Mouse (Mus musculus) cortical plate, adult 2 months (tissue): Measurements from ENCODE around the gene Col9a2.

Experiments
- CTCF ChIP-seq: fragments of 200-500 bp; IDR thresholded peaks from 2 replicates; pipeline ENCODE4 v1.5.1; 2011; ENCODE audit warnings: mild to moderate bottlenecking, control low read depth, low read length; ENCODE audit not compliant: insufficient read depth; ENCODE audit errors: extremely low read depth
- POLR2A ChIP-seq: fragments of 200-500 bp; IDR thresholded peaks from 2 replicates; pipeline ENCODE4 v1.6.1; 2011; ENCODE audit warnings: mild to moderate bottlenecking, low read length, control low read depth; ENCODE audit not compliant: insufficient read depth; ENCODE audit errors: extremely low read depth

DNA sequence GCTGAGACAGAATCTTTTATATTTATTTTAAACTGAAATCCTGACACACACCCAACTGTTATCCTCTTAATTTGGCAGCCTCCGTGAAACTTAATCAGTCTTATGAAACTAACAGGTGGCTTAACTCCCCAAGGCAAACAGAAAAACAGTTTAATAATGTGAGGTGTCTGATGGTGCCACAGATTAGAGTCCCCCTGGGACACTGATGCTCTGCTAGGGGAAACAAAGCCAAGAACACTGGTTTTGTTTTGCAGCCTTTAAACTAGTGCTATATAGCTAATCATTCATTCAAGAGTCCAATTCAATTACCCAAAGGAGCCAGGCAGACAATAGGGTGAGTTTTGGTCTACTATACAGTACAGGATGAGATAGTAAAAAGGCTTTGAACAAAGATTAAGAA lies 41.2 kb downstream of the Col9a2 start:
- TF ChIP-seq CTCF (no peak), POLR2A (no peak)
